Mouse (Mus musculus) midbrain, embryonic 12.5 days (tissue): ENCODE results near the gene Lekr1. TPM values are rescaled to one million over a fixed set of nuclear protein-coding genes. Genes with fewer than 3 reads are reported as not detected.

Source experiments
- ATAC-seq: fragments of 200-750 bp; cut with Nextera tagmentation; 2 replicates; pipeline ENCODE4 v1.8.0; 2017; ENCODE audit warnings: low read depth, moderate TSS enrichment, moderate library complexity; ENCODE audit not compliant: low FRiP score
- H3K27ac ChIP-seq: fragments of 300-500 bp; sonication (generic); replicated peaks from 2 replicates; pipeline ENCODE4 v1.5.1; 2016; ENCODE audit warnings: mild to moderate bottlenecking
- H3K27me3 ChIP-seq: fragments of 300-500 bp; sonication (generic); 2 replicates; pipeline ENCODE4 v1.6.1; 2016; ENCODE audit warnings: mild to moderate bottlenecking
- H3K36me3 ChIP-seq: fragments of 300-500 bp; sonication (generic); 2 replicates; pipeline ENCODE4 v1.6.1; 2016
- H3K4me1 ChIP-seq: fragments of 300-500 bp; sonication (generic); 2 replicates; pipeline ENCODE4 v1.6.1; 2016
- H3K4me2 ChIP-seq: fragments of 300-500 bp; sonication (generic); replicated peaks from 2 replicates; pipeline ENCODE4 v1.6.1; 2016; ENCODE audit warnings: mild to moderate bottlenecking, moderate library complexity
- H3K4me3 ChIP-seq: fragments of 300-500 bp; sonication (generic); 2 replicates; pipeline ENCODE4 v1.5.1; 2016; ENCODE audit warnings: mild to moderate bottlenecking
- H3K9ac ChIP-seq: fragments of 300-500 bp; sonication (generic); replicated peaks from 2 replicates; pipeline ENCODE4 v1.6.1; 2016; ENCODE audit warnings: mild to moderate bottlenecking, moderate library complexity
- H3K9me3 ChIP-seq: fragments of 300-500 bp; sonication (generic); 2 replicates; pipeline ENCODE4 v1.6.1; 2016; ENCODE audit warnings: mild to moderate bottlenecking
- WGBS: fragments of 180-500 bp; shearing (Covaris S2); methylation state at CpG from one replicate; pipeline ENCODE4 v1.1.7; 2016; 5-methylcytosine and 5-hydroxymethylcytosine counted together
- polyA plus RNA-seq: library from polyadenylated mRNA; unstranded; fragments of >200 nt; fragmentation: Nextera tagmentation; extraction: Ambion mirVana; gene quantifications from 2 replicates; pipeline ENCODE4 v1.2.1, GENCODE M21; 2016

Gene Lekr1
- polyA plus RNA-seq, 1 experiment from 2014 or later: 6.7 TPM

GRCm38 (mm10) chr3:65658081-65658612, 7.9 kb upstream of the Lekr1 start:
- Histone ChIP-seq H3K4me2 (peak overlapping the region; percentile 99), H3K27me3 (peaks cover 46% of the 10 kb centered on the region), H3K4me1 (peaks cover 29% of the 10 kb centered on the region), H3K9ac (peak overlapping the region; percentile 68), H3K36me3 (no peaks in the 10 kb centered on the region), H3K4me3 (peak overlapping the region; percentile 58), H3K27ac (no peak overlapping the region), H3K9me3 (no peaks in the 10 kb centered on the region)
- WGBS: 3% methylated on average over 18 of the region's 18 CpGs
- peak; percentile 52 for ATAC-seq

DNA sequence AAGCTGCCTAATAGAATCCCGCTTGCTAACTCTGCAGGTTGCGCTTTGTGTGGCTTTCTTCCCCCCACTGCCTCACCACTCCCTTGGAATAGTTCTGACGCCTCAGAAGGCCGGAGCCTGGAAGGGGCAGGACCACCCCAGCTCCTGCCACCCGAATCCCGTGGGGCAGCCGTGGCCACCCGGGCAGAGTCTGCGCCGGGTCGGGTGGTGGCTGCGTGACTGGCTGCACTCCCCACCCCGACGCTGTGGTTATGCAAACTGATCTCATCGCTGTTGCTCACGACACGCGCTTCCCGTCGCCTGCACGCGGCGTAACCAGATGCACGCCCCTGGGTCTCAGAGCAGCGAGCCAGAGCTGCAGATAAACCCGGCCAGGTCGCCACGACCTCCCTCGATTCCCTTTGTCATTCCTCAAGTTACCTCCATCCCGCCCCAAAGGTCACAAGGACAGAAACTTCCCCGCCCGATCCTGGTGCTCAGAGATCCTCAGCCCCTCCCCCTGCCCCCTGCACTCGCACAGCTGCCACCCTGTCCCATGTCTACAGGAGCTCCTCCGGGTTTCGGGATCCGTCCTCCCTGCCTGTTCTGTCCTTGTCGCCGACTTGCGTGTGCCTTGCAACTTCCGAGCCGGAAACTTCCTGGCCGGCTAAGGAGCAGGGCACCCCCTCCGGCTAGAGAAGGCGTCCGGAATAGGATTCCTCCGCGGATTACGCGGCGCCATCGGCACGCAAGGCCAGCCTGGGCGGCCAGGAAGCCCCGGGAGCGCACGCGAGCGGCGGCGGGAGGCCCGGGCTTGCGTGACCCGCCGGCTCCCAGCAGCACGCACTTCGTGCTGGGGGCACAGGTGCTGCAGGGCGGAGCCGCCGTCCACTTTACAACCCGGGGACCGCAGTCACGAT, 7.1 kb upstream of the Lekr1 start:
- H3K4me3 ChIP-seq: peak overlapping the region; percentile 58
- ATAC-seq: peak; percentile 86
- H3K9me3 ChIP-seq: no peaks in the 10 kb centered on the region
- peak overlapping the region; percentile 99 for H3K4me2 ChIP-seq
- under 1% methylated on average over 72 of the region's 72 CpGs for WGBS
- peak overlapping the region; percentile 64 for H3K27ac ChIP-seq
- H3K9ac ChIP-seq: peak overlapping the region; percentile 68
- H3K4me1 ChIP-seq: peaks cover 29% of the 10 kb centered on the region
- H3K27me3 ChIP-seq: peaks cover 50% of the 10 kb centered on the region
- no peaks in the 10 kb centered on the region for H3K36me3 ChIP-seq

- peak overlapping the region; percentile 68 for H3K9ac ChIP-seq
- WGBS: under 1% methylated on average over 9 of the region's 9 CpGs
- H3K4me2 ChIP-seq: peak overlapping the region; percentile 99
- peak overlapping the region; percentile 64; the same call in 1 of the 2 replicates for H3K27ac ChIP-seq
- peaks cover 46% of the 10 kb centered on the region for H3K27me3 ChIP-seq
- ATAC-seq: 0 out of 2 replicates have a peak, but pooled peaks have one; percentile 3
- peaks cover 29% of the 10 kb centered on the region for H3K4me1 ChIP-seq
- no peaks in the 10 kb centered on the region for H3K9me3 ChIP-seq
- peak overlapping the region; percentile 58 for H3K4me3 ChIP-seq
- no peaks in the 10 kb centered on the region for H3K36me3 ChIP-seq
Observed at GRCm38 (mm10) chr3:65659620-65659932, 6.5 kb upstream of the Lekr1 start.

DNA sequence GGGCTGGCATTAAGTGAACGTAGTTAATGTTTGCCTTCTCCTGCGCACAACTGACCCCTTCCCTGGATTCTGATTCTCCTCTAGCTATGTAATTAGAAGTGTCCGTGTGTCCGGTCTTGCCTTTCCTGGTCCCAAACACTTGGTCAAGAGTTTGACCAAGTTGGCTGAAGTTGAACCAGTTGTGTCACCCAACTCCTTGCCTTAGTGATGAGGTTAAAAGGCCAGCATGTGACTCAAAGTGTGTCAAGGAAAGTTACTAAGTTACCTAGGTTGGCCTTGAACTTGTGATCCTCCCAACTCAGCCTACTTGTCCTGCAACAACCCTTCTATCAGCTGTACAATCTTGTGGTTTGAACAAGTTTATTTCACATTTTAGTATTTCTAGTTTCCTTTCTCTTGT, 5.7 kb upstream of the Lekr1 start:
- no peak overlapping the region for H3K4me2 ChIP-seq
- peaks cover 29% of the 10 kb centered on the region for H3K4me1 ChIP-seq
- no peak overlapping the region for H3K9ac ChIP-seq
- no peak overlapping the region for H3K27ac ChIP-seq
- no peak for ATAC-seq
- H3K9me3 ChIP-seq: no peaks in the 10 kb centered on the region
- H3K36me3 ChIP-seq: no peaks in the 10 kb centered on the region
- WGBS: 90% methylated on average over 4 of the region's 4 CpGs
- peaks cover 40% of the 10 kb centered on the region for H3K27me3 ChIP-seq
- no peak overlapping the region for H3K4me3 ChIP-seq

- H3K4me3 ChIP-seq: no peak overlapping the region
- no peaks in the 10 kb centered on the region for H3K36me3 ChIP-seq
- peaks cover 28% of the 10 kb centered on the region for H3K4me1 ChIP-seq
- no peaks in the 10 kb centered on the region for H3K9me3 ChIP-seq
- H3K9ac ChIP-seq: no peak overlapping the region
- peaks cover 30% of the 10 kb centered on the region for H3K27me3 ChIP-seq
- WGBS: 87% methylated on average over 3 of the region's 3 CpGs
- no peak overlapping the region for H3K27ac ChIP-seq
- no peak overlapping the region for H3K4me2 ChIP-seq
- no peak for ATAC-seq
Observed at GRCm38 (mm10) chr3:65661731-65662130, 4.3 kb upstream of the Lekr1 start.

GRCm38 (mm10) chr3:65663176-65663575, 2.9 kb upstream of the Lekr1 start:
- Histone ChIP-seq H3K27ac (no peak overlapping the region), H3K4me3 (no peak overlapping the region), H3K36me3 (no peaks in the 10 kb centered on the region), H3K4me2 (no peak overlapping the region), H3K27me3 (peaks cover 35% of the 10 kb centered on the region), H3K9ac (no peak overlapping the region), H3K4me1 (peaks cover 16% of the 10 kb centered on the region), H3K9me3 (no peaks in the 10 kb centered on the region)
- ATAC-seq: no peak
- 82% methylated on average over 11 of the region's 11 CpGs for WGBS

DNA sequence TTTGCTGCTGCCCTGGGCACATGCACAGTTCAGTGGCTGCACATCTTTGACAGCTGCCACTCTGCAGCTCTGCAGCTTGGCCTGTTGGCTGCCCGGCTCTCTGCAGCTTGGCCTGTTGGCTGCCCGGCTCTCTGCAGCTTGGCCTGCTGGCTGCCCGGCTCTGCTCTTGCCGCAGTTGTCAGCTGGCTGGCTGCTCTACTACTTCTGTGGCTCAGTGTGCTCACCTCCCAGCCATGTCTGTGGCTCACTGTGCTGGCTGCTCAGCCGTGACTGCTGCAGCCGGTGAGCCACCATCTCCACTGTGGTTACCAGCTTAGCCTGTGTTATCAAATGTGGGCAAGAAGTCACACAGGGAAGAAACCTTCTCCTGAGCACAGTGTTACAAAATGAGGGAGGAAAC, 4.2 kb downstream of the Lekr1 start:
- Histone ChIP-seq H3K4me1 (0 out of 2 replicates have a peak, but pooled peaks cover 6% of the 10 kb centered on the region), H3K9ac (no peak overlapping the region), H3K27me3 (peaks cover 8% of the 10 kb centered on the region; the same call in 1 of the 2 replicates), H3K36me3 (no peaks in the 10 kb centered on the region), H3K27ac (no peak overlapping the region), H3K4me3 (no peak overlapping the region), H3K4me2 (no peak overlapping the region), H3K9me3 (no peaks in the 10 kb centered on the region)
- ATAC-seq: no peak
- WGBS: 54% methylated on average over 6 of the region's 6 CpGs

- H3K4me3 ChIP-seq: no peak overlapping the region
- no peaks in the 10 kb centered on the region for H3K9me3 ChIP-seq
- H3K27me3 ChIP-seq: no peaks in the 10 kb centered on the region
- H3K9ac ChIP-seq: no peak overlapping the region
- 65% methylated on average over 8 of the region's 8 CpGs for WGBS
- ATAC-seq: no peak
- H3K27ac ChIP-seq: no peak overlapping the region
- no peak overlapping the region for H3K4me2 ChIP-seq
- 0 out of 2 replicates have a peak, but pooled peaks cover 2% of the 10 kb centered on the region for H3K4me1 ChIP-seq
- H3K36me3 ChIP-seq: no peaks in the 10 kb centered on the region
Observed at GRCm38 (mm10) chr3:65673725-65674124, 7.7 kb downstream of the Lekr1 start.

DNA sequence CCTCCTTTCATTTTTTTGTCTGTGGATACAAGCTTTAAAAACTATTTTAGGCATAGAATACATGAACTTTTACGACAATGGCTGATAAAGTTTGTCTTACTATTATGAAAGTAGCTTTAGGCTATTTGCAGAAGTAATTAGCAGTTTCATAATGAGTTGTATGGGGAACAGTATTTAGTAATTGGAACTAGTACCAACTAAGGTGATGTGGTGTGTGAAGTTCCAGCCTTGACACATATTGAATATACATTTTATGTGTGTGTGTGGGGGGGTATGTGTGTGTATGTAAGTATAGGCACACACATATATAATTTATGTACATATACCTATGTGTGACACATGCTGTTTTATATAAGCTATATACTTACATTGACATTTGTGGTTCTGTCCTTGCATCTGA, 14.6 kb downstream of the Lekr1 start:
- Histone ChIP-seq H3K4me2 (no peak overlapping the region), H3K4me3 (no peak overlapping the region), H3K27ac (no peak overlapping the region), H3K4me1 (no peaks in the 10 kb centered on the region), H3K9me3 (no peaks in the 10 kb centered on the region), H3K9ac (no peak overlapping the region), H3K27me3 (no peaks in the 10 kb centered on the region), H3K36me3 (no peaks in the 10 kb centered on the region)
- WGBS: 85% methylated on average over 1 of the region's 1 CpGs
- ATAC-seq: no peak

GRCm38 (mm10) chr3:65689705-65690104, 23.7 kb downstream of the Lekr1 start:
- Histone ChIP-seq H3K36me3 (no peaks in the 10 kb centered on the region), H3K9me3 (no peaks in the 10 kb centered on the region), H3K27ac (no peak overlapping the region), H3K4me2 (no peak overlapping the region), H3K4me1 (no peaks in the 10 kb centered on the region), H3K27me3 (no peaks in the 10 kb centered on the region), H3K4me3 (no peak overlapping the region), H3K9ac (no peak overlapping the region)
- ATAC-seq: no peak
- 42% methylated on average over 2 of the region's 2 CpGs for WGBS

- H3K9me3 ChIP-seq: no peaks in the 10 kb centered on the region
- H3K27ac ChIP-seq: no peak overlapping the region
- H3K4me1 ChIP-seq: no peaks in the 10 kb centered on the region
- no peak overlapping the region for H3K4me3 ChIP-seq
- no peak overlapping the region for H3K9ac ChIP-seq
- 88% methylated on average over 2 of the region's 2 CpGs for WGBS
- H3K4me2 ChIP-seq: no peak overlapping the region
- no peak for ATAC-seq
- H3K27me3 ChIP-seq: no peaks in the 10 kb centered on the region
- H3K36me3 ChIP-seq: no peaks in the 10 kb centered on the region
Observed at GRCm38 (mm10) chr3:65690850-65691249, 24.8 kb downstream of the Lekr1 start.

DNA sequence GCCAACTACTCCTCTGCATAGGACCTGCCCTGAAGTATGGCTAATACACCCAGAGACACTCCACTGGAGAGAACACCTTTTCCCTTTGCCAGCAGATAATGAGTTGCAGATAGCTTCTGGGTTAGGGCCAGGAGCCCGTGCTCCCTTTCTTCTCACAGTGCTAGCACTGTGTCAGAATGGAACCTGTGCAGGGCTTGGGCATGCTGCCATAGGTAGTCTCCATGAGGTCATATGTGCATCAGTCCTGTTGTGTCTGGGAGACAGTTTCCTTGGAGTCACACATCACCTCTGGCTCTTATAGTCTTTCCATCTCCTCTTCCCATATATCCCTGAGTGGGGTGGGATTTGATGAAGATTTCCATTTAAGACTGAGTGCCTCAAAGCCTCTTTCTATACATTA, 33.7 kb downstream of the Lekr1 start:
- no peak for ATAC-seq
- 79% methylated on average over 1 of the region's 1 CpGs for WGBS
- Histone ChIP-seq H3K4me3 (no peak overlapping the region), H3K4me1 (no peaks in the 10 kb centered on the region), H3K9me3 (no peaks in the 10 kb centered on the region), H3K36me3 (no peaks in the 10 kb centered on the region), H3K27ac (no peak overlapping the region), H3K27me3 (no peaks in the 10 kb centered on the region), H3K4me2 (no peak overlapping the region), H3K9ac (no peak overlapping the region)
